Mouse (Mus musculus) bone marrow macrophage, adult 2 months (primary cell): Measurements from ENCODE around the gene Mast3.

ENCODE experiments used
- CTCF ChIP-seq: IDR thresholded peaks from 2 replicates; pipeline ENCODE4 v1.5.1; 2012; ENCODE audit warnings: low read depth, mild to moderate bottlenecking, low read length, moderate library complexity
- POLR2A ChIP-seq: IDR thresholded peaks from 2 replicates; pipeline ENCODE4 v1.6.1; 2012; ENCODE audit warnings: mild to moderate bottlenecking, low read depth, low read length, borderline replicate concordance

DNA sequence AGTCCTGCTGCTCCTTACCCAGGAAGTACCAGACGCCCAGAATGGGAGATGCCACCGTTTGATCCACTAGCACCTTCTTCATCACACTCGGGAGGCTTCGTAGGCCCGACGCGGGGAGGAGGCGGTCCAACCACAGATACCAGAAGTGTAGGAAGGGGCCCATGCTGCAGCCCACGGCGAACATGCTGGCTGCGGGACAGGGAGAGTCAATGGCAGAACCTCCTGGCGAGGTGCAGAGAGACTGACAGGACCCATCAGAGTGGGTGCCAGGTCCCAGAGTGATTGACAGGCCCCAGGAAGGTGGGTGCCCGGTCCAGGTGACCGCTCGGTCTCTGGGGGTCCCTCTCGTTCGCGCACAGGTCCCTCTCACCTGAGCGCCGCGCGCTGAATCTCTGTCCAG is 44.5 kb downstream of the Mast3 start:
- no peak for TF ChIP-seq POLR2A
- TF ChIP-seq CTCF, result no peak
